Mouse (Mus musculus): ENCODE results near the gene Lsm2.
"Not testable (repeated sequence)": the region's sequence is repeated elsewhere in the genome, so short reads cannot be mapped to it uniquely, and the experiment has no call there.

The Lsm2 gene

GRCm38 (mm10) chr17:34984218-34984617 is 2.6 kb downstream of the Lsm2 start:
- DNase-seq (ENCODE audit: low read depth, low spot score) = no peak

GRCm38 (mm10) chr17:34994751-34995150 is 13.1 kb downstream of the Lsm2 start:
- no peak for DNase-seq (ENCODE audit: low read depth, low spot score)

- DNase-seq (ENCODE audit: low read depth, low spot score) = not testable (repeated sequence)
Measured at GRCm38 (mm10) chr17:34995192-34995591, 13.5 kb downstream of the Lsm2 start.

- DNase-seq (ENCODE audit: low read depth, low spot score) = not testable (repeated sequence)
Measured at GRCm38 (mm10) chr17:34995927-34996326, 14.3 kb downstream of the Lsm2 start.

- DNase-seq (ENCODE audit: low read depth, low spot score) = no peak
Measured at GRCm38 (mm10) chr17:34996411-34997141, 14.9 kb downstream of the Lsm2 start.

GRCm38 (mm10) chr17:34997142-34997483 is 15.5 kb downstream of the Lsm2 start:
- DNase-seq (ENCODE audit: low read depth, low spot score) = no peak

- no peak for DNase-seq (ENCODE audit: low read depth, low spot score)
Measured at GRCm38 (mm10) chr17:34998526-34999430, 17.1 kb downstream of the Lsm2 start.

- DNase-seq (ENCODE audit: low read depth, low spot score) = not testable (repeated sequence)
Measured at GRCm38 (mm10) chr17:34999871-35000716, 18.4 kb downstream of the Lsm2 start.

GRCm38 (mm10) chr17:35000717-35001451 is 19.2 kb downstream of the Lsm2 start, which contains the start of gene Vars:
Vars (plus strand) TSS chr17:35000987.
- DNase-seq (ENCODE audit: low read depth, low spot score) = no peak

GRCm38 (mm10) chr17:35001452-35002152 is 19.9 kb downstream of the Lsm2 start:
- no peak for DNase-seq (ENCODE audit: low read depth, low spot score)

GRCm38 (mm10) chr17:35002153-35002865 is 20.6 kb downstream of the Lsm2 start:
- DNase-seq (ENCODE audit: low read depth, low spot score) = no peak

- DNase-seq (ENCODE audit: low read depth, low spot score) = no peak
Measured at GRCm38 (mm10) chr17:35003022-35003838, 21.6 kb downstream of the Lsm2 start.

GRCm38 (mm10) chr17:35004075-35004717 is 22.5 kb downstream of the Lsm2 start:
- DNase-seq (ENCODE audit: low read depth, low spot score) = no peak

GRCm38 (mm10) chr17:35005158-35005557 is 23.5 kb downstream of the Lsm2 start:
- DNase-seq (ENCODE audit: low read depth, low spot score) = no peak

GRCm38 (mm10) chr17:35005902-35006301 is 24.2 kb downstream of the Lsm2 start:
- DNase-seq (ENCODE audit: low read depth, low spot score) = not testable (repeated sequence)

- no peak for DNase-seq (ENCODE audit: low read depth, low spot score)
Measured at GRCm38 (mm10) chr17:35007387-35007991, 25.8 kb downstream of the Lsm2 start.

GRCm38 (mm10) chr17:35009586-35009985 is 27.9 kb downstream of the Lsm2 start:
- DNase-seq (ENCODE audit: low read depth, low spot score) = no peak

GRCm38 (mm10) chr17:35011440-35011839 is 29.8 kb downstream of the Lsm2 start:
- DNase-seq (ENCODE audit: low read depth, low spot score) = no peak
